Mouse (Mus musculus) forebrain, embryonic 15.5 days (tissue): ENCODE results near the gene Lurap1. TPM values are rescaled to one million over a fixed set of nuclear protein-coding genes. Genes with fewer than 3 reads are reported as not detected.
A peak's percentile ranks its signal among the peaks of the same experiment; 100 is the strongest.

Experiments
- ATAC-seq: fragments of 200-750 bp; cut with Nextera tagmentation; replicated peaks from 2 replicates; pipeline ENCODE4 v1.8.0; 2017; ENCODE audit warnings: mild to moderate bottlenecking, moderate TSS enrichment, moderate library complexity
- H3K27ac ChIP-seq: fragments of 300-500 bp; sonication (generic); replicated peaks from 2 replicates; pipeline ENCODE4 v1.5.1; 2015; ENCODE audit warnings: mild to moderate bottlenecking, inconsistent platforms
- H3K27me3 ChIP-seq: fragments of 300-500 bp; sonication (generic); 2 replicates; pipeline ENCODE4 v1.6.1; 2015; ENCODE audit warnings: inconsistent platforms
- H3K36me3 ChIP-seq: fragments of 300-500 bp; sonication (generic); 2 replicates; pipeline ENCODE4 v1.6.1; 2015; ENCODE audit warnings: mild to moderate bottlenecking, inconsistent platforms
- H3K4me1 ChIP-seq: fragments of 300-500 bp; sonication (generic); 2 replicates; pipeline ENCODE4 v1.6.1; 2015; ENCODE audit warnings: inconsistent platforms
- H3K4me2 ChIP-seq: fragments of 300-500 bp; sonication (generic); replicated peaks from 2 replicates; pipeline ENCODE4 v1.6.1; 2015; ENCODE audit warnings: mild to moderate bottlenecking, inconsistent platforms
- H3K4me3 ChIP-seq: fragments of 300-500 bp; sonication (generic); 2 replicates; pipeline ENCODE4 v1.5.1; 2015; ENCODE audit warnings: mild to moderate bottlenecking, inconsistent platforms
- H3K9ac ChIP-seq: fragments of 300-500 bp; sonication (generic); replicated peaks from 2 replicates; pipeline ENCODE4 v1.6.1; 2015; ENCODE audit warnings: mild to moderate bottlenecking, inconsistent platforms
- H3K9me3 ChIP-seq: fragments of 300-500 bp; sonication (generic); 2 replicates; pipeline ENCODE4 v1.6.1; 2016; ENCODE audit warnings: inconsistent platforms
- WGBS: fragments of 180-500 bp; shearing (Covaris S2); methylation state at CpG from one replicate; pipeline ENCODE4 v1.1.7; 2015; ENCODE audit warnings: mixed read lengths; 5-methylcytosine and 5-hydroxymethylcytosine counted together
- polyA plus RNA-seq: library from polyadenylated mRNA; unstranded; fragments of >200 nt; fragmentation: Nextera tagmentation; extraction: Ambion mirVana; gene quantifications from 2 replicates; pipeline ENCODE4 v1.2.1, GENCODE M21; 2015

The Lurap1 gene
- polyA plus RNA-seq, 1 experiment from 2014 or later, result 2.4 TPM

DNA sequence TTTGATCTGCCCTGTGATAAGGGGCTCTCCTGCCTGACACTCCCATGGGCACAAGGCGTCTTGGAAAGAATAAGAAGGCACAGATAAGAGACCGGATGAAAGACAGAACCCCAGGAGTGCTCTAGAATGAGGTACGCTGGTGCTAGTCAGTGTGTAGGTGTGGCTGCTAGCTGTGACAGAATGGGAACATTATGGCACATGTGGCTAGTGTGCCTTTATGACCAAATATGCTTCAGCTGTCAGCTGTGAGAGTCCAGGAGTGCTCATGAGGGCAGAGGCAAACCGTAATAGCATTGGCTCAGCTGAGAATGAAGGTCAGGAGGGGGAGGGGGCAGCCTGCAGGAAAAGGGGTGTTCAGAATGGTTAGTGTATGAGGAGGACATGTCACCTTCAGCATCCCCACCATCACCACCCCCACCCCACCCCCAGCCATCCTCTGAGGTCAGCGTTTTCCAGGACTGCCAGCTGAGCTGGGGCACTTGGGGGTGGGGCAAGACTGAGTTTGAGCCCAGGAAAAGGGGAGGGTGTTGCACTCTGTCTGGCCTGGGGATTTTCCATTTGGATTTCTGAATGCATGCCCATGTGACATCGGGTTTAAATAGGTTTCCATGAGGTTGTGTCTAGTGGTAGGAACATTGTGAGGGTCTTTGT, 23.5 kb upstream of the Lurap1 start:
- Histone ChIP-seq H3K4me2 (no peak overlapping the region), H3K9ac (no peak overlapping the region), H3K4me3 (no peak overlapping the region), H3K4me1 (peaks cover 26% of the 10 kb centered on the region), H3K27me3 (no peaks in the 10 kb centered on the region), H3K36me3 (no peaks in the 10 kb centered on the region), H3K9me3 (no peaks in the 10 kb centered on the region), H3K27ac (no peak overlapping the region)
- no peak for ATAC-seq
- WGBS, result 45% methylated on average over 6 of the region's 6 CpGs

DNA sequence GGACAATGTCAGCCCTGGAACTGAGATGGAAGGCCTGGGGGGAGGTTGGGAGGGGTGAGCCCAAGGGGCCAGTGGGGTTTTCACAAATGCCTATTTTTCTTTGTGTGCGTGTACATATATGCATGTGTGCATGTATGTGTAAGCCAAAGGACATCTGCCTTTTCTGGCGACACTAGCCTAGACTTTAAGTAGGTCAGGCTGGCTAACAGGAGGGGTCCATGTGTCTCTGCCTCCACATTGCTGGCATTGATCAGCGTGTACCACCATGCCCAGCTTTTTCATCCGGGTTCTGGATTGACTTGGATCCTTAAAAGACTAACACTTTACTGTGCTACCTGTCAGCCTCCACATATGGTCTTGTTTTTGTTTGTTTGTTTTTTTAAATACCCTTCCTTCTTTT, 22.6 kb upstream of the Lurap1 start:
- H3K27me3 ChIP-seq, result no peaks in the 10 kb centered on the region
- WGBS, result 88% methylated on average over 4 of the region's 4 CpGs
- H3K4me3 ChIP-seq, result no peak overlapping the region
- H3K27ac ChIP-seq, result no peak overlapping the region
- no peak for ATAC-seq
- H3K36me3 ChIP-seq, result no peaks in the 10 kb centered on the region
- H3K9me3 ChIP-seq, result no peaks in the 10 kb centered on the region
- no peak overlapping the region for H3K9ac ChIP-seq
- peaks cover 26% of the 10 kb centered on the region for H3K4me1 ChIP-seq
- H3K4me2 ChIP-seq, result no peak overlapping the region

DNA sequence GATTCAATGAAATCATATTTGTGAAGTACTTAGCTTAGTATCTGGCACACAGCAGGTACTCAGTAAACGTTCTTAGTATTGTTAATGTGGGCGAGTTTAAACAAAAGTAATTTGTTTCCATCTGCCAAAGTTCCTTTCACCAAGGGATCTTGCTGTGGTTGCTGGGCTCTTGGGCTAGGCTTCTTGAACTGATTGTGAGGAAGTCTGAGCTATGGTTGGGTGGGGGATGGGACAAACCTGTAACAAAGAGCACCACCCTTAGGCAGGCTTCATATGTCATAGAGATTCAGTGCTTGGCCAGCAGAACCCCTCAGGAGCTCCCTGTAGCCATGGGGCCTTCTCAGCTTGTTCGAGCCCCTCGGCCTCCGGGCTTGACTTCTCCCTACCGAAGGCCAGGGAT, 21.9 kb upstream of the Lurap1 start, which contains the start of the genes 1700042G07Rik and Gm49337:
TSS of gene 1700042G07Rik (plus strand) at position 301 of the 400 bp plus-strand sequence.
TSS of gene Gm49337 (plus strand) at position 313 of the 400 bp plus-strand sequence.
- Histone ChIP-seq H3K4me3 (no peak within 1 kb of the TSS), H3K9me3 (no peaks in the 10 kb centered on the region), H3K4me1 (peaks cover 26% of the 10 kb centered on the region), H3K36me3 (no peaks in the 10 kb centered on the region), H3K27ac (no peak within 1 kb of the TSS), H3K9ac (no peak within 1 kb of the TSS), H3K27me3 (no peaks in the 10 kb centered on the region), H3K4me2 (no peak within 1 kb of the TSS)
- ATAC-seq, result no peak
- 80% methylated on average over 6 of the region's 6 CpGs for WGBS

DNA sequence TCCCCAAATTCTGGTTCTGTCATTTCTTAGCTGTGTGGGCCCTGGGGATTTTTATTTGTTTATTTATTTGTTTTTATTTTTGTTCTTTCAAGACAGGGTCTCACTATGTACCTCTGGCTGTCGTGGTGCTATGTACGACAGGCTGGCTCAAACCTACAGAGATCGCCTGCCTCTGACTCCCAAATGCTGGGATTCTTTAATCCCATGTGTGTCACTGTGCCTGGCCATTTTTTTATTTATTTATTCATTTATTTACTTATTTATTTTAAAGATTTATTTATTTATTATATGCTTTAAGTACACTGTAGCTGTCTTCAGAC, 18.2 kb upstream of the Lurap1 start:
- no peaks in the 10 kb centered on the region for H3K27me3 ChIP-seq
- no peaks in the 10 kb centered on the region for H3K36me3 ChIP-seq
- H3K4me3 ChIP-seq, result no peak overlapping the region
- H3K9me3 ChIP-seq, result no peaks in the 10 kb centered on the region
- no peaks in the 10 kb centered on the region for H3K4me1 ChIP-seq
- ATAC-seq, result peak; percentile 23; the same call in 1 of the 2 replicates
- no peak overlapping the region for H3K27ac ChIP-seq
- WGBS, result 68% methylated on average over 3 of the region's 3 CpGs
- H3K4me2 ChIP-seq, result no peak overlapping the region
- H3K9ac ChIP-seq, result no peak overlapping the region

DNA sequence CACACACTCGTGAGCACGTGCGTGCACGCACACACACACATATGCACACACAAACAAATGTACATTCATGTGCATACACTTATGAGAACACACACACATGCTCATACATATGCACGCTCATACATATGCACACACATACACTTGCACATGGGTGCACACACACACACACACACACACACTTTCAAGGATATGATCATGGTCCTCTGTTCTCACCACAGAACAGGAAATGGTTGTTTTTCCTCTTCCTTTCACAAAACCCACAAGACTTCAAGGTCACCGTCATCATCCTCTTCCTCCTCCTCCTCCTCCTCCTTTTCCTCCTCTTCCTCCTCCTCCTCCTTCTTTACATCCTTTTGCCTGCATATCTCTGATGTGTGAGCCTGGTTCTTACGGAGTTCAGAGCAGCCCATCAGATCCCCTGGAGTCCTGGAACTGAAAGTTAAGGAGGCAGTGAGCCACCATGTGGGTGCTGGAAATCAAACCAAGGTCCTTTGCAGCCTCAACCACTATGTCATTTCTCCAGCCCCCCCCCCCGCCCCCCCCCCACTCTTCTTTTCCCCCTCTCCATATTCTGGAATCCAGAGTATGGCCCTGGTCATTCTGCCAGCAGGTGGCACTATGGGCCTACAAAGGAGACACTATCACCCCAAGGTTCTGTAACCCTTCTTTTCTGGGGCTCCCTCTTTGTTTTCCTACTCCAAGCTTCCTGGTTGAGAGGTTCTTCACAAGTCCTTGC, 17.6 kb upstream of the Lurap1 start:
- ATAC-seq, result peak; percentile 75
- Histone ChIP-seq H3K27ac (no peak overlapping the region), H3K4me2 (no peak overlapping the region), H3K36me3 (no peaks in the 10 kb centered on the region), H3K4me3 (no peak overlapping the region), H3K9me3 (no peaks in the 10 kb centered on the region), H3K27me3 (no peaks in the 10 kb centered on the region), H3K4me1 (no peaks in the 10 kb centered on the region), H3K9ac (no peak overlapping the region)
- 87% methylated on average over 7 of the region's 8 CpGs for WGBS

DNA sequence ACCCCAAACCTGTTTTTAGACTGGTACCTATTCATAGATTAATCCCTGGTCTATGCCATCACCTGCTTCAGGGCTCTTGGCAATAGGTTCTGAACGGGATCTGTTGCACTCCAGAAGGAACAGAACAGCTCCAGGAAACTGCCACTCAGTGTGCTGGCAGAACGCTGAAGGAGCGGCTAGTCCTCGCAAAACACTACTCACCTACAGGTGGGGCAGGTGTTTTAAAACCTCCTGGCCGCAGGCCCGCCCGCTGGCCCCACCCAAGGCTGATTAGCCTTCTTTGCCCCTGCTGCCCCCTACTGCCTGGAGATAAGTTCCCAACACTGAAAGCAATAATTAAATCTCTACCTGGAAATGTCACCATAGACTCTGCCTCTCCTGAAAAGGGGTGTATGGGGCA, 16.3 kb upstream of the Lurap1 start, which contains the start of gene Tspan1:
TSS of gene Tspan1 (minus strand) at position 198 of the 400 bp plus-strand sequence.
- H3K4me2 ChIP-seq, result no peak within 1 kb of the TSS

DNA sequence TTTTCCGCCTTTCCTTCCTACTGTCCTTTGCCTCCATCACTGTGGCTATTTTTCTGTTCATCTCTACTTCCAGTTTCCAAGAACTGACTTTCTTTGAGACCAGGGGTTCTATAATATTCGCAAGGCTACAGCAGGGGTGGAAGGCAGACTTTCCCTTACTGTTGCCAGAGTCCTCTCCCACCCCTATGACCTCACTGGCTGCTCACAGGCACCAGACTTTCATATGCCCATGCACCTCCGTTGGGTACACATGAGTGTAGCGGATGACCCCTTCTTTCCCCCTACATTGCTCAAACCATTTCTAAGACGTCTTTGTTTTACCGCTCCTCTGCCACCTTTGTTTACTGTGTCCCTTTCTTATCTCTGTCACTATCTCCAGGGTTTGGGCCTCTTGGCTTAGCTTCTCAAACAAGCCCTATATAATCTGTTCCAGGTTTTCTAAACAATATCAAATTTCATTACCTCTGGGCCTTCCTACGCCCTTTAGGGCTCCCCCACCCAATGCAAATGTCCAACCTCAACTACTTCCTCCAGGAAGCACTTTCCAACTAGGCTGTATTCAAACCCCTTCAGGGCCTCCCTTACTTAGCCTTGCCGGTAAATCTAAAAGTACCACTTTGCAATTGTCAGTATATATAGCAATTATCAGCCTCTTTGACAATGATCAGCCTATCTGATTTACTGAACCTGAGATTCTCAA, 14.7 kb upstream of the Lurap1 start:
- H3K4me3 ChIP-seq, result no peak overlapping the region
- ATAC-seq, result no peak
- no peak overlapping the region for H3K4me2 ChIP-seq
- no peaks in the 10 kb centered on the region for H3K4me1 ChIP-seq
- no peaks in the 10 kb centered on the region for H3K36me3 ChIP-seq
- H3K9ac ChIP-seq, result no peak overlapping the region
- H3K9me3 ChIP-seq, result no peaks in the 10 kb centered on the region
- WGBS, result 80% methylated on average over 8 of the region's 8 CpGs
- no peaks in the 10 kb centered on the region for H3K27me3 ChIP-seq
- no peak overlapping the region for H3K27ac ChIP-seq

More for the DNA sequence above, 16.3 kb upstream of the Lurap1 start, which contains the start of gene Tspan1:
- H3K9me3 ChIP-seq, result no peaks in the 10 kb centered on the region
- H3K27ac ChIP-seq, result no peak within 1 kb of the TSS
- ATAC-seq, result no peak
- H3K9ac ChIP-seq, result no peak within 1 kb of the TSS
- no peaks in the 10 kb centered on the region for H3K36me3 ChIP-seq
- WGBS, result 28% methylated on average over 7 of the region's 7 CpGs
- no peak within 1 kb of the TSS for H3K4me3 ChIP-seq
- no peaks in the 10 kb centered on the region for H3K27me3 ChIP-seq
- no peaks in the 10 kb centered on the region for H3K4me1 ChIP-seq

DNA sequence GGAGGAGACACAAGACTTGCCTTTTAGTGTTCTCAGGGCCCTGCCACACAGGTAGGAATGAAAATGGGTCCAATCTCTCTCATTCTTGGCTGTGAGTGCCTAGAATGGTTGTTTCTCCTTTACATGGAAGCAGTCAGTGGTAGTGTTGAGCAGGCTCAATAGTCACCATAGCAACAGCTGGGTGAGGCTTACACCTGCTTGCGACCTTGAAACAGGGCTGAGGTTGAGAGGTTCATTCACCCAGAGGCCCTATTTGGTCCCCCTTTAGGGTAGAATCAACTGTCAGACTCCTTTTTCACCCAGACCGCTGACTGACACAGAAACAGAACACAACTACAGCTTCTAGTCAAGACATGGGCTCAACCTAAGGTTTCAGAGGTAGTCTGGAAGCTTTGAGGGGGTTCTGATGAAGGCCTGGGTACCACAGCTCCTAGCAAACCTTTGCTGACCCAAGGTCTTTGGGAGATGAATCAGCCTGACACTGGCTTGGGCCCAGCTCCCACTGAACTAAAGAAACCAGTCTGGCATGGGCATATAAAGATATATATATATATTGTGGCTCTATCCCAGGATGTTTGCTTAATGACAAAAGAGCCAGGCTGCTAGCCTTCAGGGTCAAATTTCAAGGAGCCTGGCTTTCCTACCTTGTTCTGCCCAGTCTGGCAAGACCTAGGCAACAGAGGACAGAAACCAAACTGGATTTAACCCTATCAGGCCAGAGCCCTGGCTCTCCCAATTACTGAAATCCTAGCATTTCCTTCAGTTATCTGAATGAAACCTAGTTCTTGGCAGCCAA, 13.8 kb upstream of the Lurap1 start:
- no peak for ATAC-seq
- no peaks in the 10 kb centered on the region for H3K27me3 ChIP-seq
- WGBS, result 82% methylated on average over 2 of the region's 2 CpGs
- H3K27ac ChIP-seq, result no peak overlapping the region
- H3K9me3 ChIP-seq, result no peaks in the 10 kb centered on the region
- no peaks in the 10 kb centered on the region for H3K36me3 ChIP-seq
- H3K4me1 ChIP-seq, result 0 out of 2 replicates have a peak, but pooled peaks cover 2% of the 10 kb centered on the region
- H3K4me3 ChIP-seq, result no peak overlapping the region
- H3K4me2 ChIP-seq, result no peak overlapping the region
- no peak overlapping the region for H3K9ac ChIP-seq

DNA sequence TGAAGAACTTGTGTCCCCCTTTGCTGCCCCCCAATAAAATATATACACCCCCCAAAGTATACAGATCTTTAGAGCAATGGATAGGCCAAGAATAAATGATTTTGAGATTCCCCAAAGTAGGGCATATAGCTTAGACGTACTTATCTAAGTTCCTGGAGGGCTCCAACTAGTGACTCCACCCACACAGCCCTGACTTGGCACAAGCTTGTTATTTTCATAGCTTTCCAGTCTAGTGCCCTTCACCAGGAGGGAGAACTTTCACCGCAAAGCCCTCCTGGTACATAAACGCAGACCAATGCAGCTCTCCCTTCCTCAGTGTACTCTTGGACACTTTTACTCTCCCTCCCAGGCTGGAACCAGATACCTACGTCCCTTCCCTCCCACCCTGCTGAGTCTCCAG, 11.0 kb upstream of the Lurap1 start:
- H3K4me2 ChIP-seq, result no peak overlapping the region
- no peak overlapping the region for H3K9ac ChIP-seq
- WGBS, result 75% methylated on average over 4 of the region's 4 CpGs
- ATAC-seq, result no peak
- H3K4me3 ChIP-seq, result no peak overlapping the region
- H3K4me1 ChIP-seq, result 0 out of 2 replicates have a peak, but pooled peaks cover 2% of the 10 kb centered on the region
- no peaks in the 10 kb centered on the region for H3K9me3 ChIP-seq
- no peak overlapping the region for H3K27ac ChIP-seq
- peaks cover 22% of the 10 kb centered on the region for H3K36me3 ChIP-seq
- H3K27me3 ChIP-seq, result no peaks in the 10 kb centered on the region

DNA sequence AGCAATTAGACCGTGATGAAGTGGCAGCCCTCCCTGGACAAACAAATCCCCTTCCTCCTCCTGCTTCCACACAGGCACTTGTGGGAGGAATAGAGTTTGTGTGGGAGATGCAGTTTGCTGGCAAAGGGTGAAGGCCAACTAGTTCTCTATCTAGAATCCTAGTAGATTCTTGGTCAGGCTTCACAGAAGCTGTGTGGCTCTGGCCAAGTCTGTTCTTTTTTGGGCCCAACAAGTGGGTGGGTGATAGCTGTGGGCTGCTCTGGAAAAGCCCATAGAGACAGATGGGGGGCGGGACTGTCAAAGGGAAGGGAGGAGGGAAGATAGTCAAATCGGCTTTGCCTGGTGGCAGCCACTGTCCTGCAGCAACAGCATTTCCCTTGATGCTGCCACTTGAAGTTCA, 9.6 kb upstream of the Lurap1 start:
- no peak overlapping the region for H3K4me2 ChIP-seq
- ATAC-seq, result no peak
- H3K27me3 ChIP-seq, result no peaks in the 10 kb centered on the region
- no peak overlapping the region for H3K27ac ChIP-seq
- 83% methylated on average over 3 of the region's 3 CpGs for WGBS
- H3K4me1 ChIP-seq, result 0 out of 2 replicates have a peak, but pooled peaks cover 2% of the 10 kb centered on the region
- no peaks in the 10 kb centered on the region for H3K9me3 ChIP-seq
- H3K9ac ChIP-seq, result no peak overlapping the region
- no peak overlapping the region for H3K4me3 ChIP-seq
- H3K36me3 ChIP-seq, result peaks cover 35% of the 10 kb centered on the region

DNA sequence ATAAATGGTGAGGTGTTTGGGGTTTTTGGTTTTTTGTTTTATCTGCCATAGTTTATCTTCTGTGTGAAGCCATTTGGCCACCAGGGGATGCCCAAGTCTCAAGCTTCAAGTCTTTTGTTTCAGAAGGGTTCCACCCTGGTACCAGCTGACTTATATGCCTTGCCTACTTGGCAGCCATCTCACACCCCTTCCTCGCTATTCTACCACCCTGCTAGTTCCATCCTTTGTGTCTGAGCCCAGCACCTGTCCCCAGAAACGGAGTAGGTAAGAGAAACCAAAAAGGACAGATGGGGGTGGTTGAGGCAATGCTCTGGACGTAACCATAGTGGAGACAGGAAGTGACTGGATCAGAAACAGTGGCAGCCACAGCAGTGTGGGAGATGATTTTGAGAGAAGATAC, 8.8 kb upstream of the Lurap1 start:
- ATAC-seq, result peak; percentile 62; the same call in 1 of the 2 replicates
- H3K4me3 ChIP-seq, result no peak overlapping the region
- 40% methylated on average over 3 of the region's 3 CpGs for WGBS
- H3K9me3 ChIP-seq, result no peaks in the 10 kb centered on the region
- H3K27ac ChIP-seq, result 0 out of 2 replicates have a peak overlapping the region, but pooled peaks have one; percentile 23
- H3K4me2 ChIP-seq, result no peak overlapping the region
- peaks cover 44% of the 10 kb centered on the region for H3K36me3 ChIP-seq
- H3K9ac ChIP-seq, result no peak overlapping the region
- 0 out of 2 replicates have a peak, but pooled peaks cover 2% of the 10 kb centered on the region for H3K4me1 ChIP-seq
- H3K27me3 ChIP-seq, result no peaks in the 10 kb centered on the region
